Mouse (Mus musculus) hindbrain, embryonic 10.5 days (tissue): Measurements from ENCODE around the gene Drap1. TPM values are rescaled to one million over a fixed set of nuclear protein-coding genes. Genes with fewer than 3 reads are reported as not detected.
"Not testable (repeated sequence)": the region's sequence is repeated elsewhere in the genome, so short reads cannot be mapped to it uniquely, and the experiment has no call there.

Experiments
- DNase-seq: peaks from one replicate; pipeline ENCODE4 v3.0.0-alpha.2; 2017; ENCODE audit warnings: low spot score
- H3K27ac ChIP-seq: fragments of 300-500 bp; sonication (generic); 2 replicates; pipeline ENCODE4 v1.5.1; 2016; ENCODE audit warnings: mild to moderate bottlenecking, moderate library complexity
- H3K27me3 ChIP-seq: fragments of 300-500 bp; sonication (generic); 2 replicates; pipeline ENCODE4 v1.6.1; 2016; ENCODE audit warnings: mild to moderate bottlenecking; ENCODE audit not compliant: poor library complexity, insufficient read depth, severe bottlenecking
- H3K36me3 ChIP-seq: fragments of 300-500 bp; sonication (generic); 2 replicates; pipeline ENCODE4 v1.6.1; 2016; ENCODE audit warnings: mild to moderate bottlenecking, moderate library complexity
- H3K4me1 ChIP-seq: fragments of 300-500 bp; sonication (generic); replicated peaks from 2 replicates; pipeline ENCODE4 v1.6.1; 2016; ENCODE audit warnings: mild to moderate bottlenecking
- H3K4me3 ChIP-seq: fragments of 300-500 bp; sonication (generic); 2 replicates; pipeline ENCODE4 v1.5.1; 2016; ENCODE audit warnings: mild to moderate bottlenecking, moderate library complexity
- H3K9me3 ChIP-seq: fragments of 300-500 bp; sonication (generic); 2 replicates; pipeline ENCODE4 v1.6.1; 2016; ENCODE audit warnings: mild to moderate bottlenecking, moderate library complexity
- WGBS: fragments of 180-500 bp; shearing (Covaris S2); methylation state at CpG from one replicate; pipeline ENCODE4 v1.1.7; 2016; 5-methylcytosine and 5-hydroxymethylcytosine counted together
- polyA plus RNA-seq: library from polyadenylated mRNA; unstranded; fragments of >200 nt; fragmentation: Nextera tagmentation; extraction: Ambion mirVana; gene quantifications from 2 replicates; pipeline ENCODE4 v1.2.1, GENCODE M21; 2016

Drap1 gene
- polyA plus RNA-seq, 1 experiment from 2014 or later: 271 TPM

DNA sequence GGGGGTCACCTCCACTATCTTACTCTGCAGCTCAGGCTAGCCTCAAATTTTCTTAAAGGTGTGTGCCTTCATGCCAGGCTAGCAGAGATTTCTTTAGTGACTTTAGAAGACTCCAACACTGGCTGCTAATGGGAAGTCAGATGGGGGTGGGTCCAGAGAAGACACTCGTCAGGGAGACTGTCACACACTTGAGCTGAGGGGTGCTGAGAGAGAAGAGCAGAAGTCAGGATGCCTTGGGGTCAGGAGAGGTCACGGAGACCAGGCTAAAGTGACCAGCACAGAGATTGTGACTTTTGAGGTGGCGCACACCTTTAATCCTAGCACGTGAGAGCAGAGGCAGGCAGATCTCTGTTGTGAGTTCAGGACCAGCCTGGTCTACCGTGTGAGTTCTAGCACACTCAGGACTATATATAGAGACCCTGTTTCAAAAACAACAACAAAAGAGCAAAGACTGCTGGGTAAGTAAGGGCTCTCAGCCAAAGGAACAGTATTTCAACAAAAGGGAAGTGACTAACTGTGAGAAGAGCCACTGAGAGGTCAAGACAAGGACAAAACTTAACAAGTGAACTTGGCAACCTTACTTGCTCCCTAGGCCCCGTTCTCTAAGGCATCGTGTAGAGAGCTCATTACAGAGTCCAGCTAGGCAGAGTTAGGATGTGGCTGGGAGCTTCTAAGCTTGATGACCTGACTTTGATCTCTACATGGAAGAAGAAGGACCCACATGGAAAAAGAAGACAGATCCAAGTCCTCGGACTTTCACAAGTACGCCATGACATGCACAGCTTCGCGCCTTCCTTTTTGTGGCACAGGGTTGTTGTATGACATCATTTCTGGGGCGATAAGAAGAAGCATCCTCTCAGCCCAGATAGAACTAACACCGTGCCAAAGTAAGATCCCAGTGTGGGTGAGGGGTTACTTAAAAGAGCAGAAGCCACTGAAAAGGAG lies 16.4 kb downstream of the Drap1 start:
- WGBS: 93% methylated on average over 13 of the region's 13 CpGs
- no peak for DNase-seq
- Histone ChIP-seq H3K27me3 (no peaks in the 10 kb centered on the region), H3K4me1 (peaks cover 22% of the 10 kb centered on the region), H3K36me3 (peaks cover 4% of the 10 kb centered on the region; the same call in 1 of the 2 replicates), H3K4me3 (peak overlapping the region; percentile 65; the same call in 1 of the 2 replicates), H3K27ac (0 out of 2 replicates have a peak overlapping the region, but pooled peaks have one; percentile 91), H3K9me3 (no peaks in the 10 kb centered on the region)

DNA sequence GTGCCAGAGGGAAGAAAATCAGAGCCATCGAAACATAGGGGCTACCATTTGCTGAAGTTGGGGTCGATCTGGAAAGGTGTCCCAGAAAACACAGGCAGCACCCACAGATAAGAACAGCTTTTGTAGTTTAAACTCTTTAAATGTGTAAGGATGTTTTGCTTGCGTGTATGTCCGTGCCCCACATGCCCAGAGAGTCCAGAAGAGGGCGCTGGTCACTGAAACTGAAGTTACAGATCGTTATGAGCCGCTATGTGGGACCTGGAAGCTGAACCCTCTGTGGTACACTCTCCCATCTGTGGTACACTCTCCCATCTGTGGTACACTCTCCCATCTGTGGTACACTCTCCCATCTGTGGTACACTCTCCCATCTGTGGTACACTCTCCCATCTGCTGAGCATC lies 17.6 kb downstream of the Drap1 start:
- H3K27ac ChIP-seq: peak overlapping the region; percentile 91
- peak overlapping the region; percentile 65 for H3K4me3 ChIP-seq
- peaks cover 22% of the 10 kb centered on the region for H3K4me1 ChIP-seq
- H3K9me3 ChIP-seq: no peaks in the 10 kb centered on the region
- H3K27me3 ChIP-seq: no peaks in the 10 kb centered on the region
- 20% methylated on average over 7 of the region's 7 CpGs for WGBS
- peaks cover 4% of the 10 kb centered on the region; the same call in 1 of the 2 replicates for H3K36me3 ChIP-seq
- DNase-seq: peak; percentile 63

DNA sequence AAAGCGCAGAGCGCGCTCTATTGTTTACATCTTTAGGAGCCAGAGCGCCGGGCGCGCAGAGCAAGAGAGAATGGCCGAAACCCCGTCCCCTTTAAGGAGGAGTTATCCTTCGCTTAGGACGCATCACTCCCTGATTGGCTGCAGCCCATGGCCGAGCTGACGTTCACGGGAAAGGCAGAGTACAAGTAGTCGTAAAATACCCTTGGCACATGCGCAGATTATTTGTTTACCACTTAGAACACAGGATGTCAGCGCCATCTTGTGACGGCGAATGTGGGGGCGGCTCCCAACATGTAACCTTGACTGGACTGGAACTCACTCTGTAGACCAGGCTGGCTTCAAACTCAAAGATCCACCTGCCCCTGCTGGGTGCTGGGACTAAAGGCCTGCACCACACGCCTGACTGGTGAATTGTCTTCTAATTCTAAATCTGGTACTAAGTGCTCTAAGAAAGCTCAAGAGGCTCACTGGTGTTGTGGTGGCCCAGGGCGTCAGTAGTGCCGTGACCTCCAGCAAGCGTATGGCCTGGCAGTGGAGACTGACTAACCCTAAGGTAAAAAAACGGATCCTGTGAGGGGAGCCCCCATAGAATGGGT lies 18.1 kb downstream of the Drap1 start:
- not testable (repeated sequence) for H3K9me3 ChIP-seq, H3K36me3 ChIP-seq, H3K27me3 ChIP-seq
- peak overlapping the region; percentile 91 for H3K27ac ChIP-seq
- H3K4me1 ChIP-seq: peaks cover 19% of the 10 kb centered on the region
- DNase-seq: peak; percentile 61
- peak overlapping the region; percentile 65 for H3K4me3 ChIP-seq
- 13% methylated on average over 25 of the region's 25 CpGs for WGBS

DNA sequence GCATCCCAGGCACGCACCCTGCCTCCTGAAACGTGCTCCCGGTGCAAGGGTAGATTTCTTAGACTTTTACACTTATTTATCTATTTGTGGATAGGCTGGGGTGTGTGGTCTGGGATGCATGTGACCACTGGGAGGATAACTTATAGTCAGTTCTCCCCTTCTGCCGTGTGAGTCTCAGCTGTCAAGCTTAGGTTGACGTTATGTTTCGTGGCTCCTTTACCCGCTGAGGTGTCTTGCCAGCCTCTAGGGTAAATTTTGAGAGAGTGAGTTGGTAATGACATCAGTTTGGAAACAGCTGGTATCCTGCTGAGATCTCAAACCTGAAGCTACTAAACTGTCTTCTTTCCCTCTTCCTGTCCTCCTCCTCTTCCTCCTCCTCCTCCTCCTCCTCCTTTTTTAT lies 18.9 kb downstream of the Drap1 start:
- peak overlapping the region; percentile 83 for H3K27ac ChIP-seq
- 35% methylated on average over 7 of the region's 7 CpGs for WGBS
- peaks cover 20% of the 10 kb centered on the region for H3K4me1 ChIP-seq
- H3K36me3 ChIP-seq: peaks cover 4% of the 10 kb centered on the region; the same call in 1 of the 2 replicates
- peak overlapping the region; percentile 48 for H3K4me3 ChIP-seq
- H3K27me3 ChIP-seq: no peaks in the 10 kb centered on the region
- H3K9me3 ChIP-seq: no peaks in the 10 kb centered on the region
- no peak for DNase-seq

DNA sequence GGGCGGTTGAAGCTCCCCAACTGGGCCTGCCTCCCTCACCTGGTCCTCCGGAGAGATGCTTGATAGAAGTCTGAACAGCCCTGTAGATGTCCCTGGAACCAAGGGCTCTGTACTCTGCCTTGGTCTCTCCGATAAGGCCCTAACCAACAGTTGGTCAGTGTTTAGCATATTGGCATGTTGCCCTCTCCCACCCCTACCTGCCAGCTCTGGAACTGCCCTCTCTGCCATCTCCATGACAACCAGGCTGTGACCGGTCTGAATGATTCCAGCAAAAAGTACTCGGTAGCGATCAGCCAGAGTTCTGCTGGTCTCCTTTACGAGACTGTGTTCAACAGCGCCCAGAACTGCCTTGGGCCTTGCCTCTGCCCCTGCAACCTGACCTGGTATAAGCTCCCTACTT lies 22.5 kb downstream of the Drap1 start, which contains the start of gene Tsga10ip:
TSS of gene Tsga10ip (minus strand) at position 234 of the 400 bp plus-strand sequence.
- 80% methylated on average over 8 of the region's 8 CpGs for WGBS
- no peak within 1 kb of the TSS for H3K27ac ChIP-seq
- H3K27me3 ChIP-seq: no peaks in the 10 kb centered on the region
- H3K36me3 ChIP-seq: no peaks in the 10 kb centered on the region
- no peaks in the 10 kb centered on the region for H3K9me3 ChIP-seq
- no peak within 1 kb of the TSS for H3K4me3 ChIP-seq
- H3K4me1 ChIP-seq: peaks cover 15% of the 10 kb centered on the region
- DNase-seq: no peak

DNA sequence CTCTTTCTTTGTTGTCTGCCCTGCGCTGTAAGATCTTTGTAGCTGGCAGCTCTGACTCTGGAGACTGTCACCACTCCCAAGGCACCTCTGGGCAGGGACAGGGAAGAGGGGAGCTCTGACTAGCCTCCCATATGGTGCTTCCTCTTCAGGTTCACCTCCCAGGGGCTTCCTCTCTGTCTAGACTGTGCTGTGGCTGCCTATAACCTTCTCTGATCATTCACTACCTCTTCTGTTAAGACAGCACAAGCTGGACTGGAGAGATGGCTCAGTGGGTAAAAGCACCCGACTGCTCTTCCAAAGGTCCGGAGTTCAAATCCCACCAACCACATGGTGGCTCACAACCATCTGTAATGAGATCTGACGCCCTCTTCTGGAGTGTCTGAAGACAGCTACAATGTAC lies 23.7 kb downstream of the Drap1 start:
- 72% methylated on average over 4 of the region's 4 CpGs for WGBS
- H3K9me3 ChIP-seq, H3K27ac ChIP-seq, DNase-seq, H3K27me3 ChIP-seq, H3K36me3 ChIP-seq: not testable (repeated sequence)
- 0 out of 2 replicates have a peak overlapping the region, but pooled peaks have one; percentile 16 for H3K4me3 ChIP-seq
- peaks cover 11% of the 10 kb centered on the region for H3K4me1 ChIP-seq

DNA sequence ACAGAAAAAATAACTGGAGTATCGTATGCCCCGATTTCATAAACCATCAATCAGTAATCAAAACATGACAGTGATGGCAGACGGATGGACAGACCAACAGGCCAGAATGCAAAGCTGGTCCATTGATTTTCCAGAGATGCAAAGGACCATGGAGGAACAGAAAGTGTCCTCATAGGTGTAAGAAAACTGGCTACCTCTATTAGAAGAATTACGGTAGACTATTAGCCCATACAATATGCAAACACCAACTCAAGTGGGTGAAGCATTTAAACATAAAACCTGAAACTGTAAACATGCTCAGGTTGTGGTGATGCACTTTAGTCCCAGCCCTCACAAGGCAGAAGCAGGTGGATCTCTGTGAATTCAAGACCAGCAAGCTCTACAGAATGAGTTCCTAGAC lies 29.4 kb downstream of the Drap1 start:
- Histone ChIP-seq H3K27ac (no peak overlapping the region), H3K4me3 (no peak overlapping the region), H3K9me3 (no peaks in the 10 kb centered on the region), H3K27me3 (no peaks in the 10 kb centered on the region), H3K36me3 (no peaks in the 10 kb centered on the region), H3K4me1 (peaks cover 5% of the 10 kb centered on the region)
- 66% methylated on average over 4 of the region's 4 CpGs for WGBS
- DNase-seq: no peak

DNA sequence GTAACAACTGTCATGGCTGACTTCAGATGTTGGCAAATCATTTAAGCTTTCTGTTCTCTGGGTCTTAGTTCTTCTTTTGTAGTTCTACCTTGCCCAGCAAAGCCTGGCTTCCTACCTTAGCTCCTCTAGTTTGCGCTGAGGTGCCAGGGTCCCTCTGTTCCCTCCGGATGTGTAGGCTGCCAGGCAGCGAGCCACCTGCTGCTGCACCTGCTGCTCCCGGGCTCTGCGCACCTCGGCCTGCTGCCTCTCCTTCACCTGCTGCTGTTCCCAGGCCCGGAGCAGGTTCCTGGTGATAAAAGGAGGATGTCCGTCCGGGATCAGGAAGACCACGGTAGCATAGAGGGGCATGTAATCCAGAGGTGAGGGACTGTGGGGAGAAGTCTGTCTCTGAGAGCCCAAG lies 30.6 kb downstream of the Drap1 start:
- 53% methylated on average over 10 of the region's 10 CpGs for WGBS
- no peaks in the 10 kb centered on the region for H3K9me3 ChIP-seq
- H3K36me3 ChIP-seq: no peaks in the 10 kb centered on the region
- no peak for DNase-seq
- H3K4me1 ChIP-seq: peaks cover 17% of the 10 kb centered on the region
- H3K4me3 ChIP-seq: no peak overlapping the region; the same call in 1 of the 2 replicates
- no peak overlapping the region for H3K27ac ChIP-seq
- no peaks in the 10 kb centered on the region for H3K27me3 ChIP-seq

DNA sequence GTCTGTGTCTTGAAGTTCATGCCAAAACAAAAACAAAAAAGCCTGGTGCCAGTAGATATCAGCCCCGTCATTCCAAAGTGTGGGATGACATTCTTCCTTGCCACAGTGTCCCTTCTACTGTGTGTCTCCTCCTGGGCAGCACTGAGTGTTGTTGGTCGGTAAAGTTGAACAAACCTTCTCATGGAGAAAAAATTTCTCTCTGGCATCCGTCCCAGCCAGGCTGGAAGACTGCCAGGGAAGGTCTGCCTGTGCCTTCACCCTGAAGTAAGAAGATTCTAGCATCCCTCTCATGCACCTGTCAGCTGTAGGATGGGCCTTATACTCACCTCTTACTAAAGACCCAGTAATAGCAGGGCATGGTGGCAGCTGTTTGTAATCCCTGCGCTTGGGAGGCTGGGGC lies 31.9 kb downstream of the Drap1 start:
- H3K27ac ChIP-seq: no peak overlapping the region
- DNase-seq: no peak
- H3K4me1 ChIP-seq: peaks cover 24% of the 10 kb centered on the region
- WGBS: 79% methylated on average over 4 of the region's 4 CpGs
- no peaks in the 10 kb centered on the region for H3K36me3 ChIP-seq
- H3K9me3 ChIP-seq: no peaks in the 10 kb centered on the region
- no peak overlapping the region for H3K4me3 ChIP-seq
- no peaks in the 10 kb centered on the region for H3K27me3 ChIP-seq

DNA sequence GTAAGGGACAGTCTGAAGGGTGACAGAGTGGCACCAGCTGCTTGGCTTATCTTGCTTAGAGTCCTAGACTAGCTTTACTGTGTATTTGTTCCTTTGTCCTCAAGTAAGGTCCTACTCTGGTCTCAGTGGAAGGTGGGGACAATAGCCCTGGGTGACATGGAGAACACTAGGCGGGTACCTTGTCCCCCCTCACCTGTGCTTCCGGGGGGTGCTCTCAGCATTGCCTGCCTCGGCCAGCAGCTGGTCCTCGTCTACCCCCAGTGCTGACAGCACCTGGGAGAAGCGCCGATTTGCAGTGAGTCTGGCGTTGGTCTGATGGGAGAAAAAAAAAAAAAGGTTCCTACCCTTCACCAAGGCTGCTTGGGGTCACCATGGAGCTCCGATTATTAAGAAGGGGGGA lies 34.4 kb downstream of the Drap1 start:
- no peak for DNase-seq

DNA sequence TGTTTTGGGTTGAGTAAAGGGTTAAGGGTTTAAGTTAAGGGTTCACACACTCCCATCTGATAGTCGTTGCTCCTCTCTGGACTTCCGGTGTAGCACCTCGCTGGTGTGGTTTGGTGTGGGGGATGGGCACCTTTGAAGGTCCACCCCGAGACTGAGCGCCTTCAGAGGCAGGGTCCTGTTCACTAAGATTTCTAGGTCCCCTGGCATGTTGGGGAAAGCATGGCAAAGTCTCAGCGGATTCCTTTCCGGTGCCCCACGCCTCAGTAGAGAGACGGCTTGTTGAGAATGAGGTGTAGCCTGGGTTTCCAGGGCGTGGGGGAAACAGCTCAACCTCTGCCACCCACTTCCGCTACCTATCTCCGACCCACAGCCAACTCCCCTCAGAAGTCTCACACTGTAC lies 35.1 kb downstream of the Drap1 start:
- Histone ChIP-seq H3K4me3 (peak overlapping the region; percentile 100), H3K4me1 (peaks cover 41% of the 10 kb centered on the region), H3K9me3 (no peaks in the 10 kb centered on the region), H3K27me3 (no peaks in the 10 kb centered on the region), H3K27ac (peak overlapping the region; percentile 93), H3K36me3 (peaks cover 18% of the 10 kb centered on the region)
- DNase-seq: no peak
- WGBS: 50% methylated on average over 12 of the region's 12 CpGs

More for the DNA sequence above, 34.4 kb downstream of the Drap1 start:
- H3K27me3 ChIP-seq: no peaks in the 10 kb centered on the region
- peaks cover 10% of the 10 kb centered on the region for H3K36me3 ChIP-seq
- peak overlapping the region; percentile 100; the same call in 1 of the 2 replicates for H3K4me3 ChIP-seq
- H3K9me3 ChIP-seq: no peaks in the 10 kb centered on the region
- H3K27ac ChIP-seq: peak overlapping the region; percentile 93; the same call in 1 of the 2 replicates
- 89% methylated on average over 8 of the region's 8 CpGs for WGBS
- peaks cover 41% of the 10 kb centered on the region for H3K4me1 ChIP-seq

DNA sequence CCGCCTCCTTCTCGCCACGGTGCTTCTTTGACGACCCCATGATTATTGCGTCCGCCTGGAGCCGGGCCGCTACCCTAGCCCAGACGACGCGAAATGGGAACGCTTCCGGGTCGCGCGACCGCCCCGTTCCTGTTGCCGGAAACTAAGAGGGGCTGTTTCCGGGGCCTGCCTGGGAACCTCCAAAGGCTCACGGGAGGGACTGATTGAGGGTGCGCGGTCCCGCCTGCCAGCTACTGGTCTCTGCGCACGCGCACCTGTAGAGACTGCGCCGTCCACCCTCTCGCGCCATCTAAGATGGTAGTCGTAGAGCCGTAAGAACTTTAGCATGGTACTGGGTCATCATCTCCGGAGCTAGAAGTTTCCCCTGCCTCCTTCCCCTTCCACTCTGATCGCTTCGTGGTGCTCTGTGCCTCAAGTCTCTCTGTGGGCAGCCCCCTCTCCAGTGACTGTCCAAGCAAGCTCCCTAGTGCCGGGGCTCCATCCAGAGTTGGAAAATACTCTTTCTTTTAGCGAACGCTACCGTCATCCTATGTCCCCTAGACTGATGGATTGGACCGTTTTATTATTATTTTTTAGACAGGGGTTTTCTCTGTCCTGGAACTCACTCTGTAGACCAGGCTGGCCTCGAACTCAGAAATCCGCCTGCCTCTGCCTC lies 36.1 kb downstream of the Drap1 start, which contains the start of gene Sart1:
TSS of gene Sart1 (minus strand) at position 116 of the 655 bp plus-strand sequence.
- Histone ChIP-seq H3K4me1 (peaks cover 39% of the 10 kb centered on the region), H3K9me3 (no peaks in the 10 kb centered on the region), H3K4me3 (peak within 1 kb of the TSS; percentile 100), H3K27ac (peak within 1 kb of the TSS; percentile 93), H3K36me3 (peaks cover 27% of the 10 kb centered on the region), H3K27me3 (no peaks in the 10 kb centered on the region)
- peak; percentile 95 for DNase-seq
- 3% methylated on average over 43 of the region's 43 CpGs for WGBS
